Mouse (Mus musculus) testis, adult 2 months (tissue): ENCODE data around the gene Ttc23. TPM values are rescaled to one million over a fixed set of nuclear protein-coding genes. Genes with fewer than 3 reads are reported as not detected.
A peak's percentile ranks its signal among the peaks of the same experiment; 100 is the strongest.

ENCODE experiments used
- H3K27ac ChIP-seq: fragments of 200-500 bp; 2 replicates; pipeline ENCODE4 v1.5.1; 2012; ENCODE audit warnings: low read depth, low read length; ENCODE audit not compliant: control insufficient read depth, insufficient read depth
- H3K27me3 ChIP-seq: fragments of 200-500 bp; 2 replicates; pipeline ENCODE4 v1.6.1; 2012; ENCODE audit warnings: mild to moderate bottlenecking, low read length, moderate library complexity; ENCODE audit not compliant: control insufficient read depth, insufficient read depth
- H3K36me3 ChIP-seq: fragments of 200-500 bp; 2 replicates; pipeline ENCODE4 v1.6.1; 2012; ENCODE audit warnings: mild to moderate bottlenecking, low read length; ENCODE audit not compliant: control insufficient read depth, insufficient read depth
- H3K4me1 ChIP-seq: fragments of 200-500 bp; 2 replicates; pipeline ENCODE4 v1.6.1; 2012; ENCODE audit warnings: low read length; ENCODE audit not compliant: control insufficient read depth, insufficient read depth
- H3K4me3 ChIP-seq: fragments of 200-500 bp; 2 replicates; pipeline ENCODE4 v1.5.1; 2012; ENCODE audit warnings: low read depth, mild to moderate bottlenecking, low read length, moderate library complexity, mixed read lengths; ENCODE audit not compliant: control insufficient read depth
- CTCF ChIP-seq: fragments of 200-500 bp; IDR thresholded peaks from 2 replicates; pipeline ENCODE4 v1.5.1; 2012; ENCODE audit warnings: low read depth, mild to moderate bottlenecking, inconsistent platforms, low read length, moderate library complexity; ENCODE audit not compliant: control insufficient read depth, insufficient read depth, insufficient replicate concordance
- POLR2A ChIP-seq: fragments of 200-500 bp; IDR thresholded peaks from 2 replicates; pipeline ENCODE4 v1.6.1; 2012; ENCODE audit warnings: low read depth, mild to moderate bottlenecking, inconsistent platforms, low read length, moderate library complexity; ENCODE audit not compliant: control insufficient read depth
- polyA plus RNA-seq: library from polyadenylated mRNA; depleted of rRNA; stranded (reverse); fragments of >200 nt; gene quantifications from 2 replicates; pipeline ENCODE4 v1.2.3, GENCODE M21; 2012

The Ttc23 gene
- polyA plus RNA-seq, 1 experiment, result 43.7 TPM

- no peak overlapping the region for H3K4me3 ChIP-seq
- TF ChIP-seq CTCF (peak; percentile 37; the same call in 1 of the 2 replicates), POLR2A (no peak)
- no peak overlapping the region for H3K27ac ChIP-seq
- H3K27me3 ChIP-seq, result no peaks in the 10 kb centered on the region
- H3K4me1 ChIP-seq, result no peaks in the 10 kb centered on the region
- no peaks in the 10 kb centered on the region; the same call in 1 of the 2 replicates for H3K36me3 ChIP-seq
Observed at GRCm38 (mm10) chr7:67630817-67631216, 16.4 kb upstream of the Ttc23 start.

- Histone ChIP-seq H3K36me3 (no peaks in the 10 kb centered on the region), H3K27me3 (no peaks in the 10 kb centered on the region), H3K27ac (no peak overlapping the region), H3K4me3 (no peak overlapping the region), H3K4me1 (no peaks in the 10 kb centered on the region)
- TF ChIP-seq CTCF (peak; percentile 51; the same call in 1 of the 2 replicates), POLR2A (no peak)
Observed at GRCm38 (mm10) chr7:67632380-67632779, 14.8 kb upstream of the Ttc23 start.

DNA sequence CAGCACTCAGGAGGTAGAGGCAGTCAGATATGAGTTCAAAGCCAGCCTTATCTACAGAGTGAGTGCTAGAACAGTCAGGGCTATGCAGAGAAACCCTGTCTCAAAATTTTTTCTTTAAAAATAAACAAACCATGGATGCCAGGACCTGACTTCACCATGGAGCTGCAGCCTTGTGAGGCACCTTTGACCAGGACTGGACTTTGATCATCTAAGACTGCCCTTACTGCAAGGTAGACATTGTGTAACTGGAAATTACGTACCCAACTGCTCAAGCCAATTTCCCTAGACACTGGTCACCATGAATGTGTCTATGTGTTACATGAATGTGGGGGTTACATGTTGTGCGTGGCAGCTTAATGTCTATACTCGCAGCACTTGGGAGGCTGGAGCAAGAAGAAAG is 13.0 kb upstream of the Ttc23 start:
- H3K27me3 ChIP-seq, result no peaks in the 10 kb centered on the region
- TF ChIP-seq CTCF, result no peak
- TF ChIP-seq POLR2A, result no peak
- no peak overlapping the region for H3K4me3 ChIP-seq
- no peak overlapping the region for H3K27ac ChIP-seq
- no peaks in the 10 kb centered on the region for H3K4me1 ChIP-seq
- no peaks in the 10 kb centered on the region for H3K36me3 ChIP-seq

DNA sequence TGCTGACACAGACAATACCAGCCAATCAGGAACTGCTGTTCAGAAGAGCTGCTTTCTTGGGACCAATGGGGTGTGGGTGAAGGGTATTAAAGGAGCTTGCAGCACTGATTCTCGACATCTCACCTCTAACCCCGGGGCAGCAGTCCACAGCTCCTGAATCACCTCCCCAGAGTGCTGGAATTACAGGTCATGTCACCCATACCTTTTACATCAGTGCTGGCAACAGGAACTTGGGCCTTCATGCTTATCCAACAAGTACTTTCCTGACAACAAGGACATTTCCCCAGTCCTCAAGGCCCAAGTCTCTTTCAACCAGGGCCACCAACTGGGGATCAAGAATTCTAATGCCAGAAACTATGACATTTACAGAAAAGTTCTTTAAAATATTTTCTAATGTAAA is 11.0 kb upstream of the Ttc23 start:
- H3K27ac ChIP-seq, result no peak overlapping the region
- H3K4me1 ChIP-seq, result no peaks in the 10 kb centered on the region
- no peak overlapping the region for H3K4me3 ChIP-seq
- H3K36me3 ChIP-seq, result no peaks in the 10 kb centered on the region
- TF ChIP-seq POLR2A, result no peak
- no peak for TF ChIP-seq CTCF
- H3K27me3 ChIP-seq, result no peaks in the 10 kb centered on the region

DNA sequence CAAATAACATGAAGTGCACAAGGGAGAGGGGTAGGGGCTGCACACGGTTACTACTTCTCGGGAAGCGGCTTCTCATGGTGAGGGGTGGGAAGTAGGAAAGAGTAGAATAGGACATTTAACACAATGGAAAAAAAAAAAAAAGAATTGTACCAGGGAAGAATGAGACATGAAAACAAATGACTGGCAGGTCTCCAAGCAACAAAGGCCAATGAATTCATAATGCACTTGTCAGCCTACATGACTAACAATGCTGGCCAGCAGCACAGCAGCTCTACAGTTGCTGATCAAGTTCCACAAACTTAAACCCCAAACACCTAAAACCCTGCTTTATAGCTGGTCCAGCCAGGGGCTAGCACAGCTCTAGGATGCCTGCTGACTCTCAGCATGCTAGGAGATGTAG is 8.2 kb upstream of the Ttc23 start:
- Histone ChIP-seq H3K27me3 (no peaks in the 10 kb centered on the region), H3K4me1 (0 out of 2 replicates have a peak, but pooled peaks cover 2% of the 10 kb centered on the region), H3K36me3 (no peaks in the 10 kb centered on the region), H3K27ac (no peak overlapping the region), H3K4me3 (no peak overlapping the region)
- TF ChIP-seq CTCF (no peak), POLR2A (no peak)

DNA sequence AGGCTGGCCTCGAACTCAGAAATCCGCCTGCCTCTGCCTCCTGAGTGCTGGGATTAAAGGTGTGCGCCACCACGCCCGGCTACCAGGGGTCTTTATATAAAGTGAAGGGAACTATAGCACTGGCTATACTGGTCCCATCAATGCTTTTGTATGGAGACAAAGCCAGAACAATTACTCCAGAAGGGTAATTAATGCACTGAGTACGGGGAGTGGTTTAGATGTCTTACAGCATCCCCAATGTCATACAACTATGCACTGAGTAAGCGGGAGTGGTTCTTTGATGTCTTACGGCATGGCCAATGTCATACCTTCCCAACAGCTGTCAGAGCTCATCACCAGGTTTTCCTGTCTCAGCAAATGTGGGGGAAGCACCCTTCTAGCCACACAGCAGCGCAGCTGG is 4.3 kb upstream of the Ttc23 start:
- TF ChIP-seq CTCF, result no peak
- TF ChIP-seq POLR2A, result no peak
- no peak overlapping the region for H3K27ac ChIP-seq
- H3K27me3 ChIP-seq, result no peaks in the 10 kb centered on the region
- no peaks in the 10 kb centered on the region for H3K36me3 ChIP-seq
- peaks cover 5% of the 10 kb centered on the region for H3K4me1 ChIP-seq
- H3K4me3 ChIP-seq, result no peak overlapping the region; the same call in 1 of the 2 replicates

DNA sequence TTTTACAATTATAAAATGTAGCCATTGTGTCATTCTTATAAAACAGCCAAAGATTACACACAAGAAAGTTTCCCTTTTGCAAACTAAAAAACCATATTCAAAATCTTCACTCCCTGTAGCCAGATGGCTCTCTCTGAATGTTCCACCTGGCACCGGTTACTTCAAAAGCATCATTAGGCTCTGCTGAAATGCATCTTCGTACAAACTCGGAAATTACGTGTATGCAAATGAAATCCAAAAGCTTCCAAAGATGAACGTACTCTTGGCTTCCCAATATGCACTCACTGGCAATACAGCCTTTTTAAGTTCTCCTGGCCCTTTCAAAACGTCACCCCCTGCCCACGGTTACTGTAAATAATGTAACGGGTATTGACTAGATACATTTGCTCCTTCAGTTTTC is 2.9 kb upstream of the Ttc23 start:
- Histone ChIP-seq H3K4me1 (peaks cover 5% of the 10 kb centered on the region), H3K27ac (peak overlapping the region; percentile 30; the same call in 1 of the 2 replicates), H3K4me3 (peak overlapping the region; percentile 98; the same call in 1 of the 2 replicates), H3K36me3 (no peaks in the 10 kb centered on the region; the same call in 1 of the 2 replicates), H3K27me3 (no peaks in the 10 kb centered on the region)
- TF ChIP-seq POLR2A, result no peak

DNA sequence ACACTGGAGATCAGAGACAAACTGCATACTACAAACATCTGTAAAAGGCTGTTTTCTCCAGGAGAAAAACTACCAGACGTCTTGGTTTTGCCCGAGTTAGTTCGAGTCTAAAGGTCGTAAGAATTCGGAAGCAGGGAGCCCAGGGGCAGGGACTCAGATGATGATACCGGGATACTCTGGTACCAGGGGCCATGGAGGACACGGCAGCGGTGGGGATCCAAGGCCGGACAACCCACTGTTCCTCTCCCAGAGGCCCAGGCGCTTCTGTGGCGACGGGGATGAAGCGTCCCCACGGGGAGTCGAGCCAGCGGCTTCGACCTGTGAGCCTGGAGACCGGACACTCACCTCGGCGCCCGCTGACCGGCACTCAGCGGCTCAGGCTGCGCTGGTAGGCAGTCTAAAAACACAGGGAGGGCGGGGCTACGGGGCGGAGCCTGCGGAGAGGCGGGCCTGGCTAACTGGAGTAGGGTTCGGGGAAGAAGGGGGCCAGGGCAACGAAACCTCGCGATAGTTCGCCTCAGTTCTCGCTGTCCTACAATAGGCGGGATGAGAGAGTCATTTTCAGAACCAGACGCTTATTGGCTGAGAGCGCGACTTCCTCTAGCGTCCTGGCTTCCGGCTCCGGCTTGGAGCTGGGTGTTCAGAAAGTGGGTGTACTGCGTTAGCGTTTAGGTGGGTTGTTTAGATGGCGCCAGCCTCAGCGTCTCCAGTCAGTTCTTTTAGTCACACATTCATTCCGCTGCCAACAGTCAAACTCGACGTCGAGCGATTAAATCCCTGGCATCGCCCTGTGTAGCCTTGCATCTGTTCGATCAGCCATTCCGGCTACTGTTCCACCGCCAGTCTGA is 2.2 kb upstream of the Ttc23 start, which contains the start of gene Lrrc28:
Gene Lrrc28 (minus strand): TSS at position 436 of the 848 bp plus-strand sequence.
- H3K4me1 ChIP-seq, result peaks cover 5% of the 10 kb centered on the region
- no peaks in the 10 kb centered on the region; the same call in 1 of the 2 replicates for H3K36me3 ChIP-seq
- H3K4me3 ChIP-seq, result peak within 1 kb of the TSS; percentile 98
- TF ChIP-seq POLR2A (peak; percentile 99), CTCF (no peak)
- peak within 1 kb of the TSS; percentile 95 for H3K27ac ChIP-seq
- H3K27me3 ChIP-seq, result no peaks in the 10 kb centered on the region
